Mouse (Mus musculus): ENCODE measurements around the gene Mcrs1. TPM values are rescaled to one million over a fixed set of nuclear protein-coding genes. Genes with fewer than 3 reads are reported as not detected.

Gene Mcrs1
- polyA plus RNA-seq, 1 experiment: 65.6 TPM

GRCm38 (mm10) chr15:99217630-99218029 is 34.1 kb downstream of the Mcrs1 start:
- 85% methylated on average over 4 of the region's 4 CpGs for WGBS
- Histone ChIP-seq H3K4me3 (replicated peaks; ENCODE audit: extremely low read depth, low read depth, low read length) (no peak overlapping the region), H3K4me1 (ENCODE audit: control insufficient read depth, insufficient read depth, low read length) (no peaks in the 10 kb centered on the region)
- no peak for DNase-seq
- TF ChIP-seq CTCF (IDR thresholded peaks at IDR 0.05; ENCODE audit: insufficient read depth, low read length): no peak
- TF ChIP-seq POLR2A (IDR thresholded peaks at IDR 0.05; ENCODE audit: borderline replicate concordance, extremely low read depth, low read depth, low read length): no peak

GRCm38 (mm10) chr15:99215741-99216463 is 35.9 kb downstream of the Mcrs1 start:
- TF ChIP-seq POLR2A (IDR thresholded peaks at IDR 0.05; ENCODE audit: borderline replicate concordance, extremely low read depth, low read depth, low read length) (no peak), CTCF (IDR thresholded peaks at IDR 0.05; ENCODE audit: insufficient read depth, low read length) (no peak)
- no peak for DNase-seq
- no peaks in the 10 kb centered on the region for H3K4me1 ChIP-seq (ENCODE audit: control insufficient read depth, insufficient read depth, low read length)
- no peak overlapping the region for H3K4me3 ChIP-seq (replicated peaks; ENCODE audit: extremely low read depth, low read depth, low read length)
- WGBS: 85% methylated on average over 11 of the region's 11 CpGs

GRCm38 (mm10) chr15:99214941-99215340 is 36.8 kb downstream of the Mcrs1 start:
- TF ChIP-seq CTCF (IDR thresholded peaks at IDR 0.05; ENCODE audit: insufficient read depth, low read length): peak; percentile 68
- no peak for TF ChIP-seq POLR2A (IDR thresholded peaks at IDR 0.05; ENCODE audit: borderline replicate concordance, extremely low read depth, low read depth, low read length)
- WGBS: 90% methylated on average over 2 of the region's 2 CpGs
- Histone ChIP-seq H3K4me1 (ENCODE audit: control insufficient read depth, insufficient read depth, low read length) (no peaks in the 10 kb centered on the region), H3K4me3 (replicated peaks; ENCODE audit: extremely low read depth, low read depth, low read length) (no peak overlapping the region)
- no peak for DNase-seq

- Histone ChIP-seq H3K4me1 (ENCODE audit: control insufficient read depth, insufficient read depth, low read length) (no peaks in the 10 kb centered on the region), H3K4me3 (replicated peaks; ENCODE audit: extremely low read depth, low read depth, low read length) (no peak overlapping the region)
- TF ChIP-seq POLR2A (IDR thresholded peaks at IDR 0.05; ENCODE audit: borderline replicate concordance, extremely low read depth, low read depth, low read length): no peak
- no peak for TF ChIP-seq CTCF (IDR thresholded peaks at IDR 0.05; ENCODE audit: insufficient read depth, low read length)
- 87% methylated on average over 10 of the region's 10 CpGs for WGBS
- no peak for DNase-seq
These were observed 38.6 kb downstream of the Mcrs1 start for GRCm38 (mm10) chr15:99213183-99213582.

- no peak overlapping the region for H3K4me3 ChIP-seq (replicated peaks; ENCODE audit: extremely low read depth, low read depth, low read length)
- DNase-seq: no peak
- WGBS: 86% methylated on average over 8 of the region's 8 CpGs
- TF ChIP-seq CTCF (IDR thresholded peaks at IDR 0.05; ENCODE audit: insufficient read depth, low read length) (no peak), POLR2A (IDR thresholded peaks at IDR 0.05; ENCODE audit: borderline replicate concordance, extremely low read depth, low read depth, low read length) (no peak)
- no peaks in the 10 kb centered on the region for H3K4me1 ChIP-seq (ENCODE audit: control insufficient read depth, insufficient read depth, low read length)
These were observed 45.8 kb downstream of the Mcrs1 start for GRCm38 (mm10) chr15:99205959-99206358.

- H3K4me1 ChIP-seq (ENCODE audit: control insufficient read depth, insufficient read depth, low read length): no peaks in the 10 kb centered on the region
- TF ChIP-seq POLR2A (IDR thresholded peaks at IDR 0.05; ENCODE audit: borderline replicate concordance, extremely low read depth, low read depth, low read length) (no peak), CTCF (IDR thresholded peaks at IDR 0.05; ENCODE audit: insufficient read depth, low read length) (no peak)
- DNase-seq: peak; percentile 21
- H3K4me3 ChIP-seq (replicated peaks; ENCODE audit: extremely low read depth, low read depth, low read length): no peak overlapping the region
These were observed 53.0 kb downstream of the Mcrs1 start for GRCm38 (mm10) chr15:99198761-99199160.

GRCm38 (mm10) chr15:99195043-99195442 is 56.7 kb downstream of the Mcrs1 start:
- WGBS: 42% methylated on average over 6 of the region's 6 CpGs
- no peaks in the 10 kb centered on the region for H3K4me1 ChIP-seq (ENCODE audit: control insufficient read depth, insufficient read depth, low read length)
- DNase-seq: no peak
- no peak overlapping the region for H3K4me3 ChIP-seq (replicated peaks; ENCODE audit: extremely low read depth, low read depth, low read length)
- TF ChIP-seq CTCF (IDR thresholded peaks at IDR 0.05; ENCODE audit: insufficient read depth, low read length) (no peak), POLR2A (IDR thresholded peaks at IDR 0.05; ENCODE audit: borderline replicate concordance, extremely low read depth, low read depth, low read length) (no peak)

- no peaks in the 10 kb centered on the region for H3K4me1 ChIP-seq (ENCODE audit: control insufficient read depth, insufficient read depth, low read length)
- H3K4me3 ChIP-seq (replicated peaks; ENCODE audit: extremely low read depth, low read depth, low read length): no peak overlapping the region
- WGBS: 76% methylated on average over 10 of the region's 10 CpGs
- DNase-seq: no peak
- TF ChIP-seq CTCF (IDR thresholded peaks at IDR 0.05; ENCODE audit: insufficient read depth, low read length): no peak
- TF ChIP-seq POLR2A (IDR thresholded peaks at IDR 0.05; ENCODE audit: borderline replicate concordance, extremely low read depth, low read depth, low read length): no peak
These were observed 57.4 kb downstream of the Mcrs1 start for GRCm38 (mm10) chr15:99194358-99194757.

Other genes starting within 250 kb of the Mcrs1 start
- 72.7 and 91.7 TPM in 2 replicates for gene Tuba1c, start 222.1 kb downstream of the Mcrs1 start, polyA plus RNA-seq (2012; rRNA removed)
- gene Prph, start 196.8 kb downstream of the Mcrs1 start, polyA plus RNA-seq (2012; rRNA removed): 0.71 and 1.0 TPM in 2 replicates
- gene Troap, start 177.4 kb downstream of the Mcrs1 start, polyA plus RNA-seq (2012; rRNA removed): 0.84 and 1.3 TPM in 2 replicates
- gene C1ql4, start 164.1 kb downstream of the Mcrs1 start, polyA plus RNA-seq (2012; rRNA removed): not detected in 2 replicates
- gene Dnajc22, start 158.8 kb downstream of the Mcrs1 start, polyA plus RNA-seq (2012; rRNA removed): 0.23 and 0.53 TPM in 2 replicates
- 7.1 and 10.6 TPM in 2 replicates for gene Spats2, start 126.0 kb downstream of the Mcrs1 start, polyA plus RNA-seq (2012; rRNA removed)
- gene Kcnh3, start 27.1 kb downstream of the Mcrs1 start, polyA plus RNA-seq (2012; rRNA removed): 4.8 and 5.0 TPM in 2 replicates
- 68.1 and 76.5 TPM in 2 replicates for gene Prpf40b, start 43.1 kb upstream of the Mcrs1 start, polyA plus RNA-seq (2012; rRNA removed)
- gene Fam186b, start 43.9 kb upstream of the Mcrs1 start, polyA plus RNA-seq (2012; rRNA removed): 0.05 TPM in 1 of 2 replicates, not detected in the other
- 53.4 and 58.9 TPM in 2 replicates for gene Fmnl3, start 118.5 kb upstream of the Mcrs1 start, polyA plus RNA-seq (2012; rRNA removed)
- 1,026 and 1,059 TPM in 2 replicates for gene Tmbim6, start 140.9 kb upstream of the Mcrs1 start, polyA plus RNA-seq (2012; rRNA removed)
- 13.0 and 13.4 TPM in 2 replicates for gene Nckap5l, start 205.8 kb upstream of the Mcrs1 start, polyA plus RNA-seq (2012; rRNA removed)
- 5.0 and 5.2 TPM in 2 replicates for gene Bcdin3d, start 222.8 kb upstream of the Mcrs1 start, polyA plus RNA-seq (2012; rRNA removed)

All from lung, adult 2 months (tissue).